Mouse (Mus musculus): ENCODE results near the gene Nccrp1. TPM values are rescaled to one million over a fixed set of nuclear protein-coding genes. Genes with fewer than 3 reads are reported as not detected.

Nccrp1 gene
- not detected in 2 replicates for total RNA-seq (2017)

DNA sequence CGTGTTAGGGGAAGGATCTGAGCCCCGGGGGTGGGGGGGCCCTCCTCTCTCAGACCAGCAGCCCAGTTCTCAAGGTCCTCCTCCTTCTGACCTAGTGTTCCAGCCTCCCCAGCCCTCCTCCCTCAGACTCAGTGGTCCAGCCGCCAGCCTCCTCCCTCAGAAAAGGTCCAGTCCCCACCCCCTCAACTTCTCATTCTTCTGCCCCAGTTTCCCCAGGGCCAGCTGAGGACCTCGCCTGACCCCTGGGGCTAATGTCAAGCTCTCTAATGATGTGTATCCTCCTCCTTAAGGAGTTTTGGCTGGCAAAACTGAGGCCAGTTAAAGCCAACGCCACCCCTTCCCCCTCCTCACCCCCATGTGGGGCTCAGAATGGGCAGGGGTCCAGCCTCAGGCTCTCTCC, at the start of gene Nccrp1:
Nccrp1 (minus strand) TSS at position 101 of the 400 bp plus-strand sequence.
- ATAC-seq (replicated peaks in 1 of 2; ENCODE audit: insufficient read depth in 1 of 2, low FRiP score in 2 of 2, low TSS enrichment in 1 of 2, low read depth in 1 of 2, poor library complexity in 2 of 2, severe bottlenecking in 2 of 2): no peak

DNA sequence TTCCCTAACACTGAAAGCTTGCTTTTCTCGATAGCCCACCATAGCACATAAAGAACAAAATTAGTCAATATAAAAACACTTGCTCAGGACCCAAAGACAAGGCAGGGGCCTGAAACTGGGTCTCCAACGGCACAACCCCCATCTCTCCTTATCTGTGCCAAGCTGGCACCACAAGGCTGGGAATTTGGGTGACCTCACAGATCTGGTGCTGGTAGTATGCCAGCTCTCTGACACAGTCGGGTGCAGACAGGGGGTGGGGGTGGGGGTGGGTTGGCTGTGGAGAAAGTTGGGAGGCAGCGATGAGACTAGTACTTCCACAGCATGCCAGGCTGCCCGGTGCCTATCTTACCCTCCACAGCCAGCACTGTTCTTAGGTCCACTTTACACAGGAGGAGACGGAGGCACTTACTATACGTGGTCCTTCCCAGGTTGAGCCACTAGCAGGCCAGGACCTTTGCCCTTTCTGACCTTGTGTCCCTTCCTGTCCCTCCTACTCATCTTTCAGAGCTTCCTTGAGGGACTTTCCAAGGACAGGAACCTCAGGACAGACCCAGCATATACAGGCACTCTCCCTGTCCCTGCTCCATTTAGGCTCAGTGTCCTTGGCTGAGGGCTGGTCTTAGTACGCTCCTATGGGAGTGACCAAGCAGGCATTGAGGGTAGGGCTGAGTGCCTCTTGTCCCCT, 48.8 kb upstream of the Nccrp1 start:
- no peak for ATAC-seq (replicated peaks in 1 of 2; ENCODE audit: insufficient read depth in 1 of 2, low FRiP score in 2 of 2, low TSS enrichment in 1 of 2, low read depth in 1 of 2, poor library complexity in 2 of 2, severe bottlenecking in 2 of 2)

DNA sequence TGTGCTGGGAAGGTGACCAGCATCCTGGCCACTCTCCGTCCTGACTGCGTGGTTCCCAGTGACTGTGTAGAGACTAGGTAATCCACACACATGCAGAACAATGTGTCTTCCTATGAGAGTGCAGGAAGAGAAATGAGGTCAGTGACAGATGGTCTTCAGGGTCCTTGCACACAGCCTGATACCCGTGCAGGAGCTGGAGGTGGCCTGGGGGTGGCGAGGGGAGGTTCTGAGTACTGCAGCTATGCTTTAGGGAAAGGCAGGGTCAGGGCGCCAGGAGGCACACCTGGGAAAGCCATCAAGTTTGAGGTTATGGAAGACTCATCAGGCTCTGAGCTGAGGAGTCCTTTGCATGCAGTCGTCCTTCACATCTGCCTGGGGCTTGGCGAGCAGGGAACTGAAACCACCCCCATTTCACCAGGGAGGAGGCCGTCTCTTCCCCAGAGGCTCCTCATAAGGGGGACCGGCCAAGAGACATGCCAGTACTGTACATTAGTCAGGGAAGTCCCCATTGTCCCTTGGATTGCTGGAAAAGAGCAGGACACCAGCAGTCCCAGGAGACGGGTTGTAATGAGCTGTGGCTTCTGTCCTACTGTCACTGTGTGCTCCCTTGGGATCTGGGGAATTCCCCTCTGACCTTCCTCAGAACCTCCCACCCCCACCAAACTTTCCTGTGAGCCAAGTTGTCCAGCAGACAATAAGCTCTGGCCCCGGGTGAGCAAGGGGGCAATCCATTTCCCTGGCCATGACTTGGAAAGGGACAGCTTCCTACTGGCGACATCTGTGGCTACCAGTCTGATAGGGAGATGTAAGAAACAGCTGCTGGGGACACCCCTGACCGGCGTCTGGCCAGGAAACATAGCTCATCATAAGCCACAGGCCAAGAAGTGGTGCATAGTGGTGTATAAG, 46.4 kb upstream of the Nccrp1 start:
- ATAC-seq (replicated peaks in 1 of 2; ENCODE audit: insufficient read depth in 1 of 2, low FRiP score in 2 of 2, low TSS enrichment in 1 of 2, low read depth in 1 of 2, poor library complexity in 2 of 2, severe bottlenecking in 2 of 2): no peak

DNA sequence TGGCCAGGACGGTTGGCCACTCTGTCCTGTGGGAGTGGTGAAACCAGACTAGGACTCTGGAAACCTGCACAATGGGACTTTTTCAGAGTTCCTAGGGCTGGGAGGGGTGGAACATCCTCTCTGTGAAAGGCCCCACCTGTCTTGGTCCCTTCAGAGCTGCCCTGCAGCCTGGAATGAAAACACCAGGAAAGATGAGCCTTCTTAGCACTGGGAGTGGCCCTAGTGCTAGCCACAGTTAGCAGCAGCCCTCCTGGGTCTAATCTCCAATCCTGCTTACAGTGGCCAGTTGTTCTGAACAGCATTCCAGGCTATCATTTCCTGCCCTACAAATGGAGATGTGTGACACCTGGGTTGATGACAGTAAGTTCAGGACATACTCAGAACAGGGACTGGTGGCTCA, 44.8 kb upstream of the Nccrp1 start:
- no peak for ATAC-seq (replicated peaks in 1 of 2; ENCODE audit: insufficient read depth in 1 of 2, low FRiP score in 2 of 2, low TSS enrichment in 1 of 2, low read depth in 1 of 2, poor library complexity in 2 of 2, severe bottlenecking in 2 of 2)

DNA sequence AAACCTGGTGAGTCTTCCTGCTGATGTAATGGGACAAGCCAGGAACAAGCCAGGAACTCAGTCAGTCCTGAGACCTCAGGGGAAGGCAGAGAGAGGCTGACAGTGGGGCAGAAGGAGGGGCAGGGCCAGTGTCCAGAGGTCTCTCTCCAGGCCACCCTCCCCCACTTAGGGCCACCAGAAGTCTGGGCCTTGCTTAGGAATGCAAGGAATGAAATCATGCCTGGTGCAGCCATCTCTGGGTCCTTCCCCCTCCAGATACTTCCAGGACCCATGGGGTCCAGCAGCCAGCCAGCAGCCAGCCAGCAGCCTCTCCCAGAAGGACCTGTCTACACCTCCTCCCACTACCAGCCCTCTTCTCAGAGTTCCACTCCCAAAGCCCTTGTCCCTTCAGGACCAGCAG, 40.6 kb upstream of the Nccrp1 start:
- ATAC-seq (replicated peaks in 1 of 2; ENCODE audit: insufficient read depth in 1 of 2, low FRiP score in 2 of 2, low TSS enrichment in 1 of 2, low read depth in 1 of 2, poor library complexity in 2 of 2, severe bottlenecking in 2 of 2): no peak

DNA sequence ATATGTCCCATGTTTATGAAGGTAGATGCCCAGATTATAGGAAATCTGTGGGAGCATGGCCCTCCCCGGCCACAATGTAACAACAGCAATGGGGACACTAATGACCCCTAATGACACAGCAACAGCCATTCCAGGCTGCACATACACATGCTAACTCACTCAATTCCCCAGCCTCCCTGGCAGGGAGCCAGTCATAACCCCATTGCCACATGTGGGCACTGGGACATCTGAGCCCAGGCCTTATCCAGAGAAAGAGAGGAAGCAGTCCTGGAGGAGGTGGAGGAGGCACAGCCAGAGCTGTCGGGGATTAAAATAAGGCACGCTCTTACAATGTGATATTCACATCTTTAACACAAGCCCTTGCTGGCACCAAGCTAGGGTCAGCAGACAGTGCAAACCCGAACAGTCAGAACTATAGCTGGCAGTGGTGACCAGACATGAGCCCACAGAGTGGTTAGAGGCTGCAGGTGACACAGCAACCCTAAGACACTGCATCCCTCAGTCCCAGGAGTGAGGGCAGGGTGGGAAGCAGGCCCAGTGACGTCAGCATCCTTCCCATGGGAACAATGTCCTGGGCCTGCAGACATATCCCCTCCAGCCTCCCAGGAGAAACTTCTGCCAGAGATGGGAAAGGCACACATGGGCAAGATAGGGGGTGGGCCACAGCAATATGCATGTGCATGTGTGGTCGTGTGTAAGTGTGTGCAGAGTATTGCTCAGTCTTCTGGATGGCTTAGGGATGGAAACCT, 39.8 kb upstream of the Nccrp1 start:
- ATAC-seq (replicated peaks in 1 of 2; ENCODE audit: insufficient read depth in 1 of 2, low FRiP score in 2 of 2, low TSS enrichment in 1 of 2, low read depth in 1 of 2, poor library complexity in 2 of 2, severe bottlenecking in 2 of 2): no peak

DNA sequence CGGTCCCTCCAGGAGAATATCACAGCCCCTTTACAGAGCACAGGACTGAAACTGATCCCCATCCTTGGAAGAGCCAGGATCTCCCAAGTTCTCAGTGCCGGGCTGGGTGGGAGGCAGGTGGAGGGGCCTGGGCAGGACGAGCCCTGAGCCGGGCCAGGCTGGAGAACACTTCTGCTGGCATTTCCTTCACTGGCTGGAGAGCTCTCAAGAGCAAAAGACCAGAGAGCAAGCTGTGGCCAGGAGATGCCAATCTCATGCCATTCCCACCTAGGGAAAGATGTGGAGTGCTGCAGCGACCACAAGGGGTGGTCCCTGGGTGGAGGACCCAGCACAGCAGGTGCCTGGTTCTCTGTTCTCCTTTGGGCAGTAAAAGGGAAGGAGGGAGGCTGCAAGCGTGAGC, 37.9 kb upstream of the Nccrp1 start:
- ATAC-seq (replicated peaks in 1 of 2; ENCODE audit: insufficient read depth in 1 of 2, low FRiP score in 2 of 2, low TSS enrichment in 1 of 2, low read depth in 1 of 2, poor library complexity in 2 of 2, severe bottlenecking in 2 of 2): no peak

DNA sequence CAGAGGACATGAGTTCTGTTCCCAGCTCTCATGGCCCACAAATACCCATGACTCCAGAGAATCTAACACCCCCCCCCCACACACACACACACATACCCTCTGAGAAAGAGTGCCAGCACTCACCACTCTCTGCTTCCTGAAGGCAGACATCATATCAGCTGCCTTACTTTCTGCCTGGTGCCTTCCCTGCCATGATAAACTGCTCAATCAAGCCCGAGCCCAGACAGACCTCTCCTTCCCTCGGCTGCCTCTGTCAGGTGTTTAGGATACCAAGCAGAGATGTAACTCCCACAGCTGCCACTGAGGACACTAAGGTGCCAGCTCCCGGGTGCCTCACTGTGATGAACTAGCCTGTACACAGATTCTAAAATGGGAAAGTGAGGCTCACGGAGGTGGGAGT, 37.4 kb upstream of the Nccrp1 start:
- no peak for ATAC-seq (replicated peaks in 1 of 2; ENCODE audit: insufficient read depth in 1 of 2, low FRiP score in 2 of 2, low TSS enrichment in 1 of 2, low read depth in 1 of 2, poor library complexity in 2 of 2, severe bottlenecking in 2 of 2)

DNA sequence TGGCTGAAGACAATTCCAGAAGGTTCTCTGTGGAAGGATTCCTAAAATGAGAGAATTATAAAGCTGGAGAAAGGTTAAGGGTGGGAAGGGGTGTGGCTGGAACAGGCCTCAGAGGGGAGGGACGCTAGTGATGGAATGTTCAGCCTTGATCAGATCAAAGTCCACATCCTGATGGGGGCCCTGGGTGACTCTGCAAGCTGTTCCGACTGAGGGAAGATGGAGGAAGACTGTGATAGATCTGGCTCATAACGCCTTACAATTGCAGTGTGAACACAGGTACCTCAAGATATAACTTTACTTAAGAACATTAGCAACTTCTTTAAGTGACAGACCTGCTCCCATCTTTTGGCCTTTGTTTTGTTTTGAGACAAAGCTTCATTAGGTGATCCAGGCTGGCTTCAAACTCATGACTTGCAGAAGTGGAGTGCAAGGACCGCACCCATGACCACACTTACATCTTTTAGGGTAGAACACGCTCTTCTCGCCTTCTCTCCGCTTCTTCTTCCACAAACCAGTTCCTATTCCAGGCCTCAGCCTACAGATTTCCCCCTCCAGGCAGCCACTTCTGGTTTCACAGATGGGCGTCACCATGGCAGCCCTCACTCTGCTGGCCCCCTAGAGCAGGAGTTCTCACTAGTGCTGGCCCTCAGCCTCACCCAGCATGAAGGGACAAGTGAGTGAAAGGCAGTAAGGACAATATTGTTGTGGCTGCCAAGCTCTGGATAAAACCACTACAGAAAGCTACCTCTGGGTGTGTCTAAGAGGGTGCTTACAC, 36.7 kb upstream of the Nccrp1 start:
- ATAC-seq (replicated peaks in 1 of 2; ENCODE audit: insufficient read depth in 1 of 2, low FRiP score in 2 of 2, low TSS enrichment in 1 of 2, low read depth in 1 of 2, poor library complexity in 2 of 2, severe bottlenecking in 2 of 2): no peak

DNA sequence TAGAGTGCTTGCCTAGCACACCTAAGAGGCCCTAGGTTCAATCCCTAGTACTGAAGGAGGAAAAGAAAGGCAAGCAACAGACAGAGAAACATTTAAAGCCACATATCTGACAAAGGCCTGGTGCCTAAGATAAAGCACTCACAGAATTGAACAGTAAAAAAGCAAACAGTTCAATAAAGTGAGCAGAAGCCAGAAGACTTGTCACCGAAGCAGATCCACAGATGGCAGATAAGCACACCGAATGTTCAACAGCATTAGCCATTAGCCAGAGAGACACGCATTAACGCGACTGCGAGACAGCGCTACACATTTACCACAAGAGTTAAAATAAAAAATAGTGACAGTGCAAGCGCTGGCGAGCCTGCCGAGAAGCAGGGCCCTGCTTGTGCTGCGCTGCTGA, 35.8 kb upstream of the Nccrp1 start:
- no peak for ATAC-seq (replicated peaks in 1 of 2; ENCODE audit: insufficient read depth in 1 of 2, low FRiP score in 2 of 2, low TSS enrichment in 1 of 2, low read depth in 1 of 2, poor library complexity in 2 of 2, severe bottlenecking in 2 of 2)

DNA sequence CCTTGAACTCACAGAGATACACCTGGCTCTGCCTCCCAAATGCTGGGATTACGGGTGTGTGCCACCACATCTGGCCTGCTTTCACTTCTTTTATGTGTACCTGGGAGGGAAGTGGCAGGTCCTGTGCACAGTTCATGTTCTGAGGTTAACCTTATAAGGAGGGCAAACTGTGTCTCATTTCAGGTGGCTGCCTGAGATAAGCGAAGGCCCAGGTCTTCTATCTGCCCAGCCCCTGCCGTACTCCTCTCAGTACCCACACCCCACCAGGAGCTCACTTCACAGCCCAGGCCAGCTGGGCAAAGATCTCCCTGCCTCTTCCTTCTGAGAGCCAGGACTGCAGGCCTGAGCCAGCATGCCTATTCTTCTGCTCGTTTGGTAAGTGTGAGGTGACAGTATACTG, 34.7 kb upstream of the Nccrp1 start:
- ATAC-seq (replicated peaks in 1 of 2; ENCODE audit: insufficient read depth in 1 of 2, low FRiP score in 2 of 2, low TSS enrichment in 1 of 2, low read depth in 1 of 2, poor library complexity in 2 of 2, severe bottlenecking in 2 of 2): no peak

DNA sequence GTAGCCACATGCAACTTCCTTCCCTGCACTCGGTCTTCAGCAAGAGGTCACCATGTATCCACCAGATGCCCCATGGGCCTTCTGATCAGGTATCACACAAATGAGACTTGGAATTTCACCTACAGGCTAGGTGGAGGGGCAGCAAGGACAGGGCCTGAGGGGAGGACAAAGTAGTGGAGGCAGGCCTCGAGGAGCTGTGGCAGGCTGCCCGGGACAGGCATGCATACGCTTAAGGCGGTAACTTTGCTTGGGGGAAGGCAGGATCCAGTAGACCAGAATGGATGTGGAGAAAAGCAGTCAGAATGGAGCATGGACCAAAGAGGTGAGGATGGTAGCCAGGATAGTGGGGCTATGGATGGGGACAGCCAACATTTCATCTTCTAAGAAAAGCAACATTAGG, 32.8 kb upstream of the Nccrp1 start:
- ATAC-seq (replicated peaks in 1 of 2; ENCODE audit: insufficient read depth in 1 of 2, low FRiP score in 2 of 2, low TSS enrichment in 1 of 2, low read depth in 1 of 2, poor library complexity in 2 of 2, severe bottlenecking in 2 of 2): no peak

DNA sequence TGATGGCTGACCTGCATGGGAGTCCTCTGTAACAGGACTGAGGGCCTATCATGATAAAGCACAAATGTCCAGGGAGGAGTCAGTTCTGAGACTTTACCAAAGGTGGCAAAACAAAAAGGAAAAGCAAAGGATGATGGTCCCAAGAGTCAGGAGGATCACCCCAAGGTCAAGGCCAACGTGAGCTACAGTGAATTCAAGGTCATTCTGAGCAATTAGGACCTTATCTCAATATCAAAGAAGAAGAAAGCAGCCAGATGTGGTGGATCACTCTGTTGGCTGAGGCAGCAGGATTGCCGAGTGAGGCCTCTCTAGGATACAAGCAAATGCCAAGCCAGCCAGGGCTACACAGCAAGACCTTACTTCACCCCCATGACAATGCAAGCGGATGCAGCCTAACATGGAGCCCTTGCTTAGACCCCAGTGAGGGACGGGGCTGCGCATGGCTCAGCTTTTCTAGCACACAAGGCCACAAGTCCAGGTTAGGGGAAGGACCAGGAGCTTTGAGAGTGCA, 31.5 kb upstream of the Nccrp1 start:
- no peak for ATAC-seq (replicated peaks in 1 of 2; ENCODE audit: insufficient read depth in 1 of 2, low FRiP score in 2 of 2, low TSS enrichment in 1 of 2, low read depth in 1 of 2, poor library complexity in 2 of 2, severe bottlenecking in 2 of 2)

DNA sequence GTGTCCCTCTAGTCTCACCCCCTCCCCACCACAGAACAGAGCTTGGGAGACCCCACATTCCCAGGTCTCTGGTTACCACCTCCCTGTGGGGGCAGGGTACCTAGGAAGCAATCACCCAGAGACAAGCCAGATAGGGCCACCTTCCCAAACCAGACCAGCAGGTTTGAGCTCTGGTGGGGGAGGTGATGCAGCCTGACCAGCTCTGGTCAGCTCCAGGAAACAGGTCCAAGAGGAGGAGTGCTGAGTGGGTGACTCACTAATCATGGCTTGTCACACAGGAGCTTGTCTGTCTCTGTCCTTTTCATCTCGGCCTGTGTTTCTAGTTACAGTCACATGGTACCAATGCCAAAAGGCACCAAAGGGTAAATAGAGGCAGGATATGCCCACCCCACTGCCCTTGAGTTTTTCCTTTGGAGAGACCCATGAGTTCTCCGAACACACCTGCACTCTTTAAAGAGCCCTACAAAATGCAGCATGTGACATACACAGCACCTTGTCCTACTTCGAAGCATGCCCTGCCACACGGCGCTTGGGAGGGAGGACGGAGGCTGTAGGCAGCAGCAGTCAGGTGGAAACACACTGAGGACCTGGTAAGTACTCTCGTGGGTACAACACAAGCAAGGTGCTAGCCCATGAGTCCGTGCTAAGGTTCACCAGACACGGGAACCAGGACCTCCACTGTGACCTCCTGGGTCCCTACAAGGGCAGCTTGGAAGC, 30.9 kb upstream of the Nccrp1 start:
- no peak for ATAC-seq (replicated peaks in 1 of 2; ENCODE audit: insufficient read depth in 1 of 2, low FRiP score in 2 of 2, low TSS enrichment in 1 of 2, low read depth in 1 of 2, poor library complexity in 2 of 2, severe bottlenecking in 2 of 2)

DNA sequence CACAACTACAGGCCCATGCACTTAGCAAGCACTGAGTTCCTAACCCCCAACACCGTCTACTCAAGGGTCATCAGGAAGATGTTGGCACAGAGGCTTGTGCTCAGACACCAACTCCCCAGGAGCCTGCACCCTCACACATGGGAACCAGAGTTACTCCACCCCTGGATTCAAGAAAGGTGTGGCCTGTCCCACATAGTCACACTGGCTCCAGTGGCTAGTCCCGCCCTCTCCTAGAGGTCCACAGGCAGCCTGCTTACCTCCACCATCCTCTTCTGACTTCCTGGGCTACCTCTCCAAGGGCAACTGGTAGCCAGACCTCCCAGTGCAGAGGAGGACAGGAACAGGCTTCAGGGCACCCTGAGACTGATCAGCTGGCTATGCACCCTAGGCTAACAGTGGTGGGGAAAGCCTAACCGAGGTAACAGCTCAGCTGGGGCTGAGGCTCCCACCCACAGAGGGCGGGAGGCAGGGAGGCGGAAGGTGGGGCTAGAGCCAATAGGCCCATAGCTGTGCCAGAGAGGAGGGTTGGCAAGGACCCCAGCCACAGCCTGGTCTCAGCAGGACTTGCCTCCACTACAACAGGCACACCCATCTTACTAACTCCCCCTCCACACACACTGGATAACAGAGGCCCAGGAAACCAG, 29.3 kb upstream of the Nccrp1 start:
- no peak; a peak in 1 of 4 replicates for ATAC-seq (replicated peaks in 1 of 2; ENCODE audit: insufficient read depth in 1 of 2, low FRiP score in 2 of 2, low TSS enrichment in 1 of 2, low read depth in 1 of 2, poor library complexity in 2 of 2, severe bottlenecking in 2 of 2)

DNA sequence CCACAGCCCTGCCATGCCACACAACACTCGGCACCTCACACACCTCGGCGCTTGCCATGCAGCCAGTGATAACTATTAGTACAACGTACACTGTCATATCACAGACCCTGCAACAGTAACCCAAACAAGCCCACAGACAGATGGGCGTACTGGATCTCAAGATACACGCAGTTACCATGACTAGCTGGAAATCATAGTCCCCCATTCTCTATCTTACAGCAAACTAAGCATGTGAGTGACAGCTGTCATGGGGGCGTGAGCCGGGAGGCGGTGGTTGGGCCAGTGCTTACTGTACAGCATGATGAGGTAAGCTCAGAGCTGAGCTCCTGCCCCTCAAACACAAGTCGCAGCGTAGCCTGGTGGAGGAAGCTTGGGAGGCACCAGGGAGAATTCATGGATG, 28.5 kb upstream of the Nccrp1 start:
- ATAC-seq (replicated peaks in 1 of 2; ENCODE audit: insufficient read depth in 1 of 2, low FRiP score in 2 of 2, low TSS enrichment in 1 of 2, low read depth in 1 of 2, poor library complexity in 2 of 2, severe bottlenecking in 2 of 2): no peak

Data from hematopoietic stem cell, adult 5-6 weeks (primary cell).